Mouse (Mus musculus): ENCODE measurements around the gene Tbc1d2. TPM values are rescaled to one million over a fixed set of nuclear protein-coding genes. Genes with fewer than 3 reads are reported as not detected.
"Not testable (repeated sequence)": the region's sequence is repeated elsewhere in the genome, so short reads cannot be mapped to it uniquely, and the experiment has no call there.

Gene Tbc1d2
- polyA plus RNA-seq, 1 experiment from 2014 or later, result 5.2 TPM

DNA sequence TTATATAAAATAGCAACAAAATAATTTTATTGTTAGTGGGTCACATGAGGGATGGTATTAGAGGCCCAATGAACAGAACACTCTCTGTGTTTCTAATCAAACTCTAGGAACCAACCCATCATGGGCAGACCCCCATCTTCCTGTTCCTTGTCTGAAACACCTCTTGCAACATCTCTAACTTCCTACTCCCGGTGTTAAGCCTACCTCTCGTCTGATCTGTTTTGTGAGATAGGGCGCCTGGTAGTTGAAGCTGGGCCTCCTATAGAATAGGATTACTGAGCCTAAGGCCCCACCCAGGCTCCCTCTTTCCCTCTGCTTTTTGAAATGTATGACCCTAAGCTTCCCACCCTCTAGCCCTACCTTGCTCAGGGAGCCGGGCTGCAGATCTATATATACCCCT is 59.2 kb downstream of the Tbc1d2 start:
- Histone ChIP-seq H3K27me3 (replicated peaks; ENCODE audit: control insufficient read depth, insufficient read depth, low read length) (no peaks in the 10 kb centered on the region), H3K4me1 (replicated peaks; ENCODE audit: control insufficient read depth, insufficient read depth, low read length) (peaks cover 4% of the 10 kb centered on the region; the same call in 1 of the 2 replicates), H3K36me3 (ENCODE audit: control insufficient read depth, insufficient read depth) (peaks cover 6% of the 10 kb centered on the region; the same call in 1 of the 2 replicates), H3K27ac (ENCODE audit: low read depth, low read length) (peak overlapping the region; percentile 57), H3K4me3 (ENCODE audit: low read depth, low read length) (no peak overlapping the region), H3K9ac (ENCODE audit: low read depth, low read length) (no peak overlapping the region), H3K9me3 (ENCODE audit: control insufficient read depth) (no peaks in the 10 kb centered on the region), H3K4me2 (replicated peaks; ENCODE audit: low read depth) (0 out of 2 replicates have a peak overlapping the region, but pooled peaks have one; percentile 6)
- no peak for TF ChIP-seq CTCF (IDR thresholded peaks at IDR 0.05; ENCODE audit: low read depth)
- 33% methylated on average over 4 of the region's 4 CpGs for WGBS
- ATAC-seq, result no peak

- H3K27me3 ChIP-seq (replicated peaks; ENCODE audit: control insufficient read depth, insufficient read depth, low read length), result no peaks in the 10 kb centered on the region
- TF ChIP-seq CTCF (IDR thresholded peaks at IDR 0.05; ENCODE audit: low read depth), result no peak
- H3K36me3 ChIP-seq (ENCODE audit: control insufficient read depth, insufficient read depth), result peaks cover 6% of the 10 kb centered on the region; the same call in 1 of the 2 replicates
- ATAC-seq, result no peak
- 56% methylated on average over 5 of the region's 5 CpGs for WGBS
- no peak overlapping the region for H3K4me3 ChIP-seq (ENCODE audit: low read depth, low read length)
- H3K9me3 ChIP-seq (ENCODE audit: control insufficient read depth), result no peaks in the 10 kb centered on the region
- H3K4me2 ChIP-seq (replicated peaks; ENCODE audit: low read depth), result no peak overlapping the region
- H3K27ac ChIP-seq (ENCODE audit: low read depth, low read length), result no peak overlapping the region
- H3K4me1 ChIP-seq (replicated peaks; ENCODE audit: control insufficient read depth, insufficient read depth, low read length), result peaks cover 4% of the 10 kb centered on the region; the same call in 1 of the 2 replicates
- no peak overlapping the region for H3K9ac ChIP-seq (ENCODE audit: low read depth, low read length)
These were observed 59.9 kb downstream of the Tbc1d2 start for GRCm38 (mm10) chr4:46589946-46590684.

DNA sequence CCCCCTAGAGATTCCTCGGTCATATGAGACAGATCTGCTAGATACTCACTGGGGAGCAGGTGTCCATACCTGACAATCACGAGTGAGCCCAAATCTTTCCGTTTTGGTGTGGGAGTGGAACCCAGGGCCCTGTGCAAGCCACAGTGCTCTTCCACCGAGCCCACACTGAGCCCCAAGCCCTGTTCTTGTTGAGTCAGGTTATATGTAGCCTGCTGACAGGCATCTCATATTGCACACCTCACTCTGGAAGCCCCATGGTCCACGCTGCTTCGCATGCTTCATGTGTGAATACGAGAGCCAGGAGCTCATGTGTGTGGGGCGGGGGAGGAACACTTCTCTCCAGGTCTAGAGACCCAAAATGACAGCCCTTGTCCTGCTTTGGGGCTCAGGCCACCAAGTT is 60.9 kb downstream of the Tbc1d2 start:
- H3K36me3 ChIP-seq (ENCODE audit: control insufficient read depth, insufficient read depth), result peaks cover 6% of the 10 kb centered on the region; the same call in 1 of the 2 replicates
- no peaks in the 10 kb centered on the region for H3K9me3 ChIP-seq (ENCODE audit: control insufficient read depth)
- no peak overlapping the region for H3K27ac ChIP-seq (ENCODE audit: low read depth, low read length)
- H3K4me1 ChIP-seq (replicated peaks; ENCODE audit: control insufficient read depth, insufficient read depth, low read length), result peaks cover 4% of the 10 kb centered on the region; the same call in 1 of the 2 replicates
- 79% methylated on average over 8 of the region's 8 CpGs for WGBS
- H3K27me3 ChIP-seq (replicated peaks; ENCODE audit: control insufficient read depth, insufficient read depth, low read length), result no peaks in the 10 kb centered on the region
- no peak overlapping the region for H3K9ac ChIP-seq (ENCODE audit: low read depth, low read length)
- no peak for TF ChIP-seq CTCF (IDR thresholded peaks at IDR 0.05; ENCODE audit: low read depth)
- no peak overlapping the region for H3K4me2 ChIP-seq (replicated peaks; ENCODE audit: low read depth)
- ATAC-seq, result no peak
- no peak overlapping the region for H3K4me3 ChIP-seq (ENCODE audit: low read depth, low read length)

DNA sequence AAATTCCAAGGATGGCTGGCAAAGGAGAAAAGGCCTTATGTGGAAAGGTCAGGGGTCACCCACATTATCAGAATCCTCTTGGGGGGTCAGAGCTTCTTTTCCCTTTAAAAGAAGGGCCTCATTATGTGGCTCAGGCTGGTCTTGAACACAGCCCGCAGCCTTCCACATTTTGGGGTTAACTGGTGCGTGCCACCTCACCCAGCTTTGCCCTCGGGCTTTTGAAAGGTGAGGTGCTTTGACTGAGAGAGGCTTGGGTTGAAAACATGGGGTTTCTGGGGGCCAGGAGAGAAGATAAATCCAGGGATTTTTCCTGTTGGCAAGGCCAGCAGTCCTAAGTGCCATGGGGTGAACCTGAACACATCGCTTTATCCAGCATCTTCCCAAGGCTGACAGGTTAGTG is 63.5 kb downstream of the Tbc1d2 start:
- Histone ChIP-seq H3K9ac (ENCODE audit: low read depth, low read length) (no peak overlapping the region), H3K4me2 (replicated peaks; ENCODE audit: low read depth) (no peak overlapping the region; the same call in 1 of the 2 replicates), H3K36me3 (ENCODE audit: control insufficient read depth, insufficient read depth) (peaks cover 6% of the 10 kb centered on the region; the same call in 1 of the 2 replicates), H3K27me3 (replicated peaks; ENCODE audit: control insufficient read depth, insufficient read depth, low read length) (no peaks in the 10 kb centered on the region), H3K27ac (ENCODE audit: low read depth, low read length) (0 out of 2 replicates have a peak overlapping the region, but pooled peaks have one; percentile 41), H3K4me3 (ENCODE audit: low read depth, low read length) (no peak overlapping the region), H3K4me1 (replicated peaks; ENCODE audit: control insufficient read depth, insufficient read depth, low read length) (no peaks in the 10 kb centered on the region; the same call in 1 of the 2 replicates), H3K9me3 (ENCODE audit: control insufficient read depth) (no peaks in the 10 kb centered on the region)
- ATAC-seq, result no peak
- TF ChIP-seq CTCF (IDR thresholded peaks at IDR 0.05; ENCODE audit: low read depth), result no peak
- 63% methylated on average over 4 of the region's 4 CpGs for WGBS

DNA sequence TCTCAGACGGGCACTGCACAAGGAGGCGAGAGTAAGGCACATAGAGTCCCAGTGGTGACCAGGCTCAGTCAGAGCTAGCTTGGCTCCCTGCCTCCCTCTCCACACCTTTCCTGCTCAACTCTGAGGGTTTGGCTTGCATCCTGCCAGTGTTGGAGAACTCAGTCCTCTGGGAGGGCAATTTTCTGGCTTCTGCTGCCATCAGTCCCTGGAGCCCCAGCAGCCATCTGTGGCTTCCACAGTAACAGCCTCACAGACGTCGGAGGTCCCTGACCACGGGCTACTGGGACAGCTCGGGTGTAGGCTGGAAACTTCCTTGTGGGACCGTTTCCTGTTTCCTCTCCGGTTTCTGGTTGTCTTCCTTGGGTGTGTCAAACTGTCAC is 64.2 kb downstream of the Tbc1d2 start:
- Histone ChIP-seq H3K4me1 (replicated peaks; ENCODE audit: control insufficient read depth, insufficient read depth, low read length) (no peaks in the 10 kb centered on the region), H3K27ac (ENCODE audit: low read depth, low read length) (peak overlapping the region; percentile 68; the same call in 1 of the 2 replicates), H3K9me3 (ENCODE audit: control insufficient read depth) (no peaks in the 10 kb centered on the region), H3K4me3 (ENCODE audit: low read depth, low read length) (no peak overlapping the region), H3K27me3 (replicated peaks; ENCODE audit: control insufficient read depth, insufficient read depth, low read length) (no peaks in the 10 kb centered on the region), H3K9ac (ENCODE audit: low read depth, low read length) (no peak overlapping the region), H3K4me2 (replicated peaks; ENCODE audit: low read depth) (no peak overlapping the region), H3K36me3 (ENCODE audit: control insufficient read depth, insufficient read depth) (peaks cover 6% of the 10 kb centered on the region; the same call in 1 of the 2 replicates)
- peak; percentile 14; the same call in 1 of the 2 replicates for ATAC-seq
- WGBS, result 53% methylated on average over 8 of the region's 8 CpGs
- TF ChIP-seq CTCF (IDR thresholded peaks at IDR 0.05; ENCODE audit: low read depth), result no peak

- 64% methylated on average over 13 of the region's 13 CpGs for WGBS
- Histone ChIP-seq H3K9ac (ENCODE audit: low read depth, low read length) (no peak overlapping the region), H3K27ac (ENCODE audit: low read depth, low read length) (peak overlapping the region; percentile 68; the same call in 1 of the 2 replicates)
These were observed 64.8 kb downstream of the Tbc1d2 start for GRCm38 (mm10) chr4:46585041-46585810.

DNA sequence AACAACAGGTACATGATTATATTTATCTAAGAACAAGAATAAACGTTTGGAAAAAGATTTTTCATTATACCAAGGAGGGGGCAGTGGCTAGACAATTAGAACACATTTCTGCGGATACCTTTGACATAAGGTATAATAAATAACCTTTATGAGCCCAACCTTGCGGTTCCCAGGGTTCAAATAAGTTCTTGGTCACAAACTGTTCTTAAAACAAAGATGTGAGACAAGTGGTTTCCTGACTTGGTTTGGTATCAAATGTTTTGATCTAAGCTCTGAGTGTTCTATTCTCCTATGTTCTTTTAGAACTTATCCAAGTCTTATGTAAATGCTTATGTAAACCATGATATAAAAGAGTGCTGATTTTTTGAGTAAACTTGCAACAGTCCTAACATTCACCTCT is 65.5 kb downstream of the Tbc1d2 start:
- ATAC-seq; H3K27ac ChIP-seq (ENCODE audit: low read depth, low read length): not testable (repeated sequence)

More at GRCm38 (mm10) chr4:46585041-46585810, 64.8 kb downstream of the Tbc1d2 start:
- H3K36me3 ChIP-seq (ENCODE audit: control insufficient read depth, insufficient read depth), result peaks cover 6% of the 10 kb centered on the region; the same call in 1 of the 2 replicates
- no peaks in the 10 kb centered on the region for H3K27me3 ChIP-seq (replicated peaks; ENCODE audit: control insufficient read depth, insufficient read depth, low read length)
- no peak overlapping the region for H3K4me2 ChIP-seq (replicated peaks; ENCODE audit: low read depth)
- H3K9me3 ChIP-seq (ENCODE audit: control insufficient read depth), result no peaks in the 10 kb centered on the region
- no peak for ATAC-seq
- no peak for TF ChIP-seq CTCF (IDR thresholded peaks at IDR 0.05; ENCODE audit: low read depth)
- H3K4me3 ChIP-seq (ENCODE audit: low read depth, low read length), result no peak overlapping the region
- H3K4me1 ChIP-seq (replicated peaks; ENCODE audit: control insufficient read depth, insufficient read depth, low read length), result no peaks in the 10 kb centered on the region

GRCm38 (mm10) chr4:46584084-46584483 is 65.9 kb downstream of the Tbc1d2 start:
- not testable (repeated sequence) for ATAC-seq
- 71% methylated on average over 2 of the region's 6 CpGs for whole genome bisulfite sequencing

More for the DNA sequence above, 65.5 kb downstream of the Tbc1d2 start:
- not testable (repeated sequence) for H3K9me3 ChIP-seq (ENCODE audit: control insufficient read depth); H3K4me2 ChIP-seq (replicated peaks; ENCODE audit: low read depth); H3K36me3 ChIP-seq (ENCODE audit: control insufficient read depth, insufficient read depth); H3K27me3 ChIP-seq (replicated peaks; ENCODE audit: control insufficient read depth, insufficient read depth, low read length); H3K4me3 ChIP-seq (ENCODE audit: low read depth, low read length); H3K4me1 ChIP-seq (replicated peaks; ENCODE audit: control insufficient read depth, insufficient read depth, low read length); H3K9ac ChIP-seq (ENCODE audit: low read depth, low read length)
- 20% methylated on average over 3 of the region's 3 CpGs for WGBS

More at GRCm38 (mm10) chr4:46584084-46584483, 65.9 kb downstream of the Tbc1d2 start:
- H3K4me2 ChIP-seq (replicated peaks; ENCODE audit: low read depth); H3K9me3 ChIP-seq (ENCODE audit: control insufficient read depth); H3K27ac ChIP-seq (ENCODE audit: low read depth, low read length); H3K4me3 ChIP-seq (ENCODE audit: low read depth, low read length); H3K9ac ChIP-seq (ENCODE audit: low read depth, low read length); H3K27me3 ChIP-seq (replicated peaks; ENCODE audit: control insufficient read depth, insufficient read depth, low read length); H3K36me3 ChIP-seq (ENCODE audit: control insufficient read depth, insufficient read depth); H3K4me1 ChIP-seq (replicated peaks; ENCODE audit: control insufficient read depth, insufficient read depth, low read length): not testable (repeated sequence)

Measured in intestine, postnatal 0 days (tissue).